Mouse (Mus musculus) adrenal gland, postnatal 36 days (tissue): ENCODE measurements around the gene Cdc42ep1. TPM values are rescaled to one million over a fixed set of nuclear protein-coding genes. Genes with fewer than 3 reads are reported as not detected.
A peak's percentile ranks its signal among the peaks of the same experiment; 100 is the strongest.
"Not testable (repeated sequence)": the region's sequence is repeated elsewhere in the genome, so short reads cannot be mapped to it uniquely, and the experiment has no call there.

Source experiments
- DNase-seq, 2 experiments: peaks; one replicate each; pipeline ENCODE4 v3.0.0; 2021; ENCODE audit warnings: mixed read lengths in 1 of 2
- total RNA-seq, 2 experiments: library from RNA; stranded (reverse); gene quantifications; 2 replicates each; pipeline ENCODE4 v1.2.3; 2021

Cdc42ep1 gene
- total RNA-seq, 2 experiments from 2014 or later: 36.8 to 52.6 TPM

- no peak for DNase-seq
Measured at GRCm38 (mm10) chr15:78828315-78828714, 14.1 kb upstream of the Cdc42ep1 start.

GRCm38 (mm10) chr15:78829636-78830035, 12.8 kb upstream of the Cdc42ep1 start:
- no peak for DNase-seq

GRCm38 (mm10) chr15:78830742-78831719, 11.4 kb upstream of the Cdc42ep1 start:
- no peak for DNase-seq

- peak; percentile 48 to 74 for DNase-seq
Measured at GRCm38 (mm10) chr15:78831720-78832657, 10.4 kb upstream of the Cdc42ep1 start.

- DNase-seq: peak; percentile 91 to 93
Measured at GRCm38 (mm10) chr15:78832701-78833123, 9.7 kb upstream of the Cdc42ep1 start.

GRCm38 (mm10) chr15:78833582-78833981, 8.8 kb upstream of the Cdc42ep1 start:
- no peak for DNase-seq

- no peak for DNase-seq
Measured at GRCm38 (mm10) chr15:78834233-78835005, 8.0 kb upstream of the Cdc42ep1 start.

- DNase-seq: peak in 1 of 2 experiments; percentile 74
Measured at GRCm38 (mm10) chr15:78835200-78836085, 7.0 kb upstream of the Cdc42ep1 start.

- peak; percentile 60 to 79 for DNase-seq
Measured at GRCm38 (mm10) chr15:78836086-78836621, 6.3 kb upstream of the Cdc42ep1 start.

- DNase-seq: no peak
Measured at GRCm38 (mm10) chr15:78839744-78840143, 2.7 kb upstream of the Cdc42ep1 start.

- peak in 1 of 2 experiments; percentile 47 for DNase-seq
Measured at GRCm38 (mm10) chr15:78840241-78840640, 2.2 kb upstream of the Cdc42ep1 start.

GRCm38 (mm10) chr15:78840751-78841150, 1.7 kb upstream of the Cdc42ep1 start:
- DNase-seq: no peak

- DNase-seq: no peak
Measured at GRCm38 (mm10) chr15:78841161-78841790, 1.1 kb upstream of the Cdc42ep1 start.

GRCm38 (mm10) chr15:78843581-78844469, 1.4 kb downstream of the Cdc42ep1 start:
- peak; percentile 49 to 63 for DNase-seq

- DNase-seq: peak; percentile 88 to 93
Measured at GRCm38 (mm10) chr15:78844791-78845190, 2.4 kb downstream of the Cdc42ep1 start.

GRCm38 (mm10) chr15:78845321-78845720, 2.9 kb downstream of the Cdc42ep1 start:
- DNase-seq: peak; percentile 54 to 70

GRCm38 (mm10) chr15:78845867-78846266, 3.4 kb downstream of the Cdc42ep1 start:
- peak; percentile 54 to 72 for DNase-seq

- no peak for DNase-seq
Measured at GRCm38 (mm10) chr15:78846352-78846751, 3.9 kb downstream of the Cdc42ep1 start.

GRCm38 (mm10) chr15:78846805-78847204, 4.4 kb downstream of the Cdc42ep1 start:
- not testable (repeated sequence) for DNase-seq
